Mouse (Mus musculus) erythroblast, embryonic 14.5 days (primary cell): ENCODE data around the gene Gm36028.

Experiments
- GATA1 ChIP-seq: IDR thresholded peaks from 2 replicates; pipeline ENCODE4 v1.6.1; 2012; ENCODE audit warnings: low read length, inconsistent platforms, mixed read lengths
- TAL1 ChIP-seq: IDR thresholded peaks from 3 replicates; pipeline ENCODE4 v1.6.1; 2012; ENCODE audit warnings: low read length, inconsistent platforms, mixed read lengths

GRCm38 (mm10) chr16:37857495-37857894 is 3.5 kb downstream of the Gm36028 start:
- TF ChIP-seq GATA1, result no peak
- TF ChIP-seq TAL1, result no peak
